Mouse (Mus musculus): ENCODE measurements around the gene Hmgcs2. TPM values are rescaled to one million over a fixed set of nuclear protein-coding genes. Genes with fewer than 3 reads are reported as not detected.

Hmgcs2 gene
- total and polyA plus RNA-seq, 3 experiments: 8.1 to 12.9 (median 9.4) TPM

GRCm38 (mm10) chr3:98267249-98267651 is 13.0 kb upstream of the Hmgcs2 start:
- intact Hi-C loops (cut with DNase I): no loop called here
- WGBS: 17% methylated on average over 6 of the region's 6 CpGs
- no peak overlapping the region for H3K27ac ChIP-seq
- H3K79me2 ChIP-seq (replicated peaks; ENCODE audit: control insufficient read depth, insufficient read depth, low read length): no peaks in the 10 kb centered on the region
- TF ChIP-seq POLR2A (IDR thresholded peaks at IDR 0.05; ENCODE audit: insufficient read depth, low read depth, low read length): no peak
- no peak for TF ChIP-seq CTCF (IDR thresholded peaks at IDR 0.05)
- TF ChIP-seq EP300 (IDR thresholded peaks at IDR 0.05; ENCODE audit: insufficient read depth, low read depth, low read length): no peak
- H3K27me3 ChIP-seq (ENCODE audit: control insufficient read depth, insufficient read depth, low read length): no peaks in the 10 kb centered on the region
- H3K4me1 ChIP-seq (ENCODE audit: control insufficient read depth, insufficient read depth, low read length): peaks cover 3% of the 10 kb centered on the region; the same call in 1 of the 2 replicates
- no peak overlapping the region for H3K4me3 ChIP-seq
- peak in 1 of 2 experiments; percentile 30 for DNase-seq
- H3K9ac ChIP-seq (ENCODE audit: low read depth, low read length): no peak overlapping the region
- no peaks in the 10 kb centered on the region; the same call in 1 of the 2 replicates for H3K36me3 ChIP-seq (ENCODE audit: control insufficient read depth, insufficient read depth, low read length)

GRCm38 (mm10) chr3:98273623-98274398 is 6.4 kb upstream of the Hmgcs2 start:
- H3K9ac ChIP-seq (ENCODE audit: low read depth, low read length): no peak overlapping the region
- no peaks in the 10 kb centered on the region for H3K79me2 ChIP-seq (replicated peaks; ENCODE audit: control insufficient read depth, insufficient read depth, low read length)
- H3K4me3 ChIP-seq: no peak overlapping the region
- no peaks in the 10 kb centered on the region for H3K27me3 ChIP-seq (ENCODE audit: control insufficient read depth, insufficient read depth, low read length)
- TF ChIP-seq POLR2A (IDR thresholded peaks at IDR 0.05; ENCODE audit: insufficient read depth, low read depth, low read length) (no peak), EP300 (IDR thresholded peaks at IDR 0.05; ENCODE audit: insufficient read depth, low read depth, low read length) (no peak), CTCF (IDR thresholded peaks at IDR 0.05) (no peak)
- intact Hi-C loops (cut with DNase I): no loop called here
- no peak for DNase-seq
- no peak overlapping the region for H3K27ac ChIP-seq
- 52% methylated on average over 11 of the region's 11 CpGs for WGBS
- no peaks in the 10 kb centered on the region for H3K36me3 ChIP-seq (ENCODE audit: control insufficient read depth, insufficient read depth, low read length)
- no peaks in the 10 kb centered on the region for H3K4me1 ChIP-seq (ENCODE audit: control insufficient read depth, insufficient read depth, low read length)

DNA sequence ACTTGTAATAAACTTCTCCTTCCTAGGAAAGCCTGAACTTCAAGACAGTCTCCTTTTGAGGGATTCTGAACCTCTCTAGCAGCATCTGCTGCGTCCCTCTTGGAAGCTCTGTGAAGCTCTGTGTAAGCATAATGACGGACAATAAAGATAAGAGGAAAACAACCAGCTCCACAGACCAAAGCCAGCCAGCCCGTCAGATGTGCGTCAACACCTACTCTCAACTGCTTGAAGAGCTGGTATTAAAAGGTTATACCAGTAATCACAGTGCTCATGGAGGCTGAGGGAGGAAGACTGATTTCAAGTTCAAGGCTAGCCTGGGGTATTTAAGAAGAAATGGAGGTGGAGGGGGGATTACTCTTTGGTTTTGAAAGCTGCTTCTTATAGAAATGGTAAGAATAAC is 553 bp upstream of the Hmgcs2 start:
- Histone ChIP-seq H3K27ac (peak overlapping the region; percentile 42), H3K27me3 (ENCODE audit: control insufficient read depth, insufficient read depth, low read length) (no peaks in the 10 kb centered on the region), H3K9ac (ENCODE audit: low read depth, low read length) (no peak overlapping the region), H3K36me3 (ENCODE audit: control insufficient read depth, insufficient read depth, low read length) (no peaks in the 10 kb centered on the region), H3K4me1 (ENCODE audit: control insufficient read depth, insufficient read depth, low read length) (peaks cover 3% of the 10 kb centered on the region), H3K4me3 (no peak overlapping the region), H3K79me2 (replicated peaks; ENCODE audit: control insufficient read depth, insufficient read depth, low read length) (no peaks in the 10 kb centered on the region)
- TF ChIP-seq POLR2A (IDR thresholded peaks at IDR 0.05; ENCODE audit: insufficient read depth, low read depth, low read length) (no peak), CTCF (IDR thresholded peaks at IDR 0.05) (no peak), EP300 (IDR thresholded peaks at IDR 0.05; ENCODE audit: insufficient read depth, low read depth, low read length) (no peak)
- intact Hi-C loops (cut with DNase I): no loop called here
- 29% methylated on average over 4 of the region's 4 CpGs for WGBS
- peak in 1 of 2 experiments; percentile 17 for DNase-seq

- 31% methylated on average over 12 of the region's 12 CpGs for WGBS
- intact Hi-C loops (cut with DNase I): no loop called here
- peak overlapping the region; percentile 21 for H3K27ac ChIP-seq
Observed at GRCm38 (mm10) chr3:98280933-98281678, 871 bp downstream of the Hmgcs2 start.

GRCm38 (mm10) chr3:98282422-98282821 is 2.2 kb downstream of the Hmgcs2 start:
- no peaks in the 10 kb centered on the region for H3K36me3 ChIP-seq (ENCODE audit: control insufficient read depth, insufficient read depth, low read length)
- WGBS: 93% methylated on average over 8 of the region's 8 CpGs
- H3K27me3 ChIP-seq (ENCODE audit: control insufficient read depth, insufficient read depth, low read length): no peaks in the 10 kb centered on the region
- H3K79me2 ChIP-seq (replicated peaks; ENCODE audit: control insufficient read depth, insufficient read depth, low read length): no peaks in the 10 kb centered on the region
- H3K9ac ChIP-seq (ENCODE audit: low read depth, low read length): no peak overlapping the region
- H3K4me3 ChIP-seq: no peak overlapping the region
- peaks cover 3% of the 10 kb centered on the region for H3K4me1 ChIP-seq (ENCODE audit: control insufficient read depth, insufficient read depth, low read length)
- intact Hi-C loops (cut with DNase I): no loop called here
- no peak overlapping the region for H3K27ac ChIP-seq
- no peak for TF ChIP-seq EP300 (IDR thresholded peaks at IDR 0.05; ENCODE audit: insufficient read depth, low read depth, low read length)
- no peak for TF ChIP-seq CTCF (IDR thresholded peaks at IDR 0.05)
- TF ChIP-seq POLR2A (IDR thresholded peaks at IDR 0.05; ENCODE audit: insufficient read depth, low read depth, low read length): no peak
- no peak for DNase-seq

More at GRCm38 (mm10) chr3:98280933-98281678, 871 bp downstream of the Hmgcs2 start:
- Histone ChIP-seq H3K27me3 (ENCODE audit: control insufficient read depth, insufficient read depth, low read length) (no peaks in the 10 kb centered on the region), H3K9ac (ENCODE audit: low read depth, low read length) (peak overlapping the region; percentile 53), H3K4me3 (peak overlapping the region; percentile 35), H3K4me1 (ENCODE audit: control insufficient read depth, insufficient read depth, low read length) (peaks cover 3% of the 10 kb centered on the region), H3K79me2 (replicated peaks; ENCODE audit: control insufficient read depth, insufficient read depth, low read length) (no peaks in the 10 kb centered on the region), H3K36me3 (ENCODE audit: control insufficient read depth, insufficient read depth, low read length) (no peaks in the 10 kb centered on the region)
- DNase-seq: peak; percentile 69 to 74
- TF ChIP-seq POLR2A (IDR thresholded peaks at IDR 0.05; ENCODE audit: insufficient read depth, low read depth, low read length) (0 out of 2 replicates have a peak, but pooled peaks have one; percentile 30), EP300 (IDR thresholded peaks at IDR 0.05; ENCODE audit: insufficient read depth, low read depth, low read length) (no peak)
